Mouse (Mus musculus): Measurements from ENCODE around the gene Neurod4. TPM values are rescaled to one million over a fixed set of nuclear protein-coding genes. Genes with fewer than 3 reads are reported as not detected.

The Neurod4 gene
- total RNA-seq (2012; rRNA removed), result not detected in 2 replicates

DNA sequence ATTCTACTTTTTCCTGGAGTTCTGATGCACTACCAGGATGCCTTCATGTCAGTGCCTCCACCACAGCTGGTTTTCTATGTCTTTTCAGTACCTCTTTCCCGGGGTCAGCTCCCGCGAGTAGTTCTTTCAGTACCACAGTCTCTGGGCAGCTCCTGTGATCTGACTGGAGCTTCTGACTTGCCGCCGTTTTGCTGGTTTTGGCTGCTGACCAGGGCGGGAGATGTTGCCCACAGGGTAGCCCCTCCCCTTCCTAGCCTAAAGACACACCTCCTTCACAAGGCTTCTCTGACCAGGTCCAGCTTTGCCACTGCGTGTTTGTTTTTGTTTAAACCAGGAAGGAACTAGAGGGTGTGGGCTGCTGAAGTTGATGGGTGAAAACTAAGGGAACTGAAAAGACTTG is at the start of gene Neurod4:
Neurod4 (minus strand) TSS at position 175 of the 400 bp plus-strand sequence.
- no peaks in the 10 kb centered on the region for H3K4me1 ChIP-seq (ENCODE audit: control insufficient read depth in 2 of 2, insufficient read depth in 2 of 2, low read length in 2 of 2, poor library complexity in 1 of 2)
- H3K9ac ChIP-seq (ENCODE audit: insufficient read depth, low read depth, low read length, poor library complexity, severe bottlenecking), result no peak within 1 kb of the TSS
- no peaks in the 10 kb centered on the region for H3K9me3 ChIP-seq (ENCODE audit: control insufficient read depth, insufficient read depth, low read depth, low read length)
- H3K36me3 ChIP-seq (ENCODE audit: control insufficient read depth, insufficient read depth, low read length, poor library complexity, severe bottlenecking), result no peaks in the 10 kb centered on the region
- no peak within 1 kb of the TSS for H3K27ac ChIP-seq (ENCODE audit: insufficient read depth, low read depth, low read length, poor library complexity, severe bottlenecking)
- in situ Hi-C loops (cut with MboI; ENCODE audit: low sequenced_read_pairs in 2 of 2, unreplicated experiment in 2 of 2), result no loop called here
- peak; percentile 58 for DNase-seq (ENCODE audit: low read depth, low spot score)
- no peak within 1 kb of the TSS for H3K4me3 ChIP-seq (ENCODE audit: insufficient read depth in 1 of 2, low read depth in 1 of 2, low read length in 2 of 2, poor library complexity in 1 of 2, severe bottlenecking in 1 of 2)
- TF ChIP-seq ZNF384 (IDR thresholded peaks at IDR 0.05; ENCODE audit: low read depth, low read length), result no peak
- no peak for TF ChIP-seq ZC3H11A (IDR thresholded peaks at IDR 0.05; ENCODE audit: borderline replicate concordance, low read depth, low read length)
- no peak for TF ChIP-seq HCFC1 (IDR thresholded peaks at IDR 0.05; ENCODE audit: borderline replicate concordance, insufficient read depth, low read length)
- TF ChIP-seq CHD2 (IDR thresholded peaks at IDR 0.05; ENCODE audit: low read depth, low read length), result no peak
- no peak for TF ChIP-seq MAFK (IDR thresholded peaks at IDR 0.05; ENCODE audit: insufficient read depth, low read depth, low read length)

DNA sequence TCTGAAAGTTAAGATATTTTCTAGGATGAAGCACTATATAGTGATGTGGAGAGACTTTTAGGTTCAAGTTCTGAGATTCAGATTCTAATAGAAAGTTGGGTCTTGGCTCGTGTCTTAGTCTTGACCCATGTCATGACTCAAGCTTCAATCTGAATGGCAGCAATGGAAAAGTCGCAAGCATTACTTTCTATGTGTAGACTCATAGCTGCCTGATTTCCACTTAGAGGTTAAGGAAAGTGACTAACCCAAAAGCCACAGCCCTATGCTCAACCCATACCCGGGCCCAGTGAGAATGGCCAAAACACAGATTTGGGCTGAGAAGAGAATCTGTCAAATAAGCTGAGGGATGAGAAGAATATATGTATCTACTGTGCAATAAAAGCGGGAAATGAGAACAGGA is 44.2 kb upstream of the Neurod4 start:
- TF ChIP-seq CHD2 (IDR thresholded peaks at IDR 0.05; ENCODE audit: low read depth, low read length) (no peak), HCFC1 (IDR thresholded peaks at IDR 0.05; ENCODE audit: borderline replicate concordance, insufficient read depth, low read length) (no peak), ZNF384 (IDR thresholded peaks at IDR 0.05; ENCODE audit: low read depth, low read length) (no peak), MAFK (IDR thresholded peaks at IDR 0.05; ENCODE audit: insufficient read depth, low read depth, low read length) (no peak), ZC3H11A (IDR thresholded peaks at IDR 0.05; ENCODE audit: borderline replicate concordance, low read depth, low read length) (no peak)

DNA sequence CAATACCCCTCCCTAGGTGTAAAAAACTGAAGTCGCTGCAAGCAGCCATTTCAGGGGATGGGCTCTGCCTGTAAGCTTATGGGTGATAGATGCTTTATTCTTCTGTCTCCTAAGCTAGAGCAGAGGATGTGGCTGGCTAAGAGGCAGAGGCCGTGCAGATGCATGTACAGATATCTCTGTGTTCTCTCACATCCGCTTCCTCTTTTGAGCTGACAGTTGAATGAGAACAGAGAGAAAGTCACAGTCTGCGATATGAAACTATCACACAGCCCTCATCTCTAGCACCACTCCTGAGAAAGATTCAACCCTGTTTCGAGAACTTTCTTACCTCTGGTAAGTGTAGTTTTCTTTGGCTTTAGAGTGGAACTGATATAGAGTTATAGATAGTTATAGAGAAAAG is 42.6 kb upstream of the Neurod4 start, which contains the start of gene Tespa1:
Tespa1 (plus strand) TSS at position 234 of the 400 bp plus-strand sequence.
- DNase-seq (ENCODE audit: low read depth, low spot score), result no peak
- in situ Hi-C loops (cut with MboI; ENCODE audit: low sequenced_read_pairs in 2 of 2, unreplicated experiment in 2 of 2), result no loop called here

More for the DNA sequence above, 44.2 kb upstream of the Neurod4 start:
- H3K4me3 ChIP-seq (ENCODE audit: insufficient read depth in 1 of 2, low read depth in 1 of 2, low read length in 2 of 2, poor library complexity in 1 of 2, severe bottlenecking in 1 of 2), result no peak overlapping the region
- in situ Hi-C loops (cut with MboI; ENCODE audit: low sequenced_read_pairs in 2 of 2, unreplicated experiment in 2 of 2), result no loop called here
- no peak overlapping the region for H3K9ac ChIP-seq (ENCODE audit: insufficient read depth, low read depth, low read length, poor library complexity, severe bottlenecking)
- DNase-seq (ENCODE audit: low read depth, low spot score), result no peak
- no peaks in the 10 kb centered on the region for H3K9me3 ChIP-seq (ENCODE audit: control insufficient read depth, insufficient read depth, low read depth, low read length)
- no peaks in the 10 kb centered on the region for H3K36me3 ChIP-seq (ENCODE audit: control insufficient read depth, insufficient read depth, low read length, poor library complexity, severe bottlenecking)
- no peaks in the 10 kb centered on the region for H3K4me1 ChIP-seq (ENCODE audit: control insufficient read depth in 2 of 2, insufficient read depth in 2 of 2, low read length in 2 of 2, poor library complexity in 1 of 2)
- H3K27ac ChIP-seq (ENCODE audit: insufficient read depth, low read depth, low read length, poor library complexity, severe bottlenecking), result no peak overlapping the region

DNA sequence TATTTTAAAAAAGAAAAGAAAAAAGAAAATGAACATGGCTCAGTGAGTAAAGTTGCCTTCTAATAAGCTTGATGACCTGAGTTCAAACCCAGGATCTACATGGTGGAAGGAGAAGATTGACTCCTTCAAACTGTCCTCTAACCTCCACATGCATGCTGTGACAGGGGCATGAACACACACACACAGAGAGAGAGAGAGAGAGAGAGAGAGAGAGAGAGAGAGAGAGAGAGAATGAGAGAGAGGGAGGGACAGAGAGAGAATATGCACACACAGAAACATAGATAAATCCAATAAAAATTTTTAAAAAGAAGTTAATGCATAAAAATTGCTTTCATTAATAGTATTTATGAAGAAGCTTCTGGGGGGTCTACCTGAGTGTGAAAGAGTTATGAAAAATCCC is 42.0 kb upstream of the Neurod4 start:
- in situ Hi-C loops (cut with MboI; ENCODE audit: low sequenced_read_pairs in 2 of 2, unreplicated experiment in 2 of 2), result no loop called here
- no peak overlapping the region for H3K4me3 ChIP-seq (ENCODE audit: insufficient read depth in 1 of 2, low read depth in 1 of 2, low read length in 2 of 2, poor library complexity in 1 of 2, severe bottlenecking in 1 of 2)
- no peaks in the 10 kb centered on the region for H3K4me1 ChIP-seq (ENCODE audit: control insufficient read depth in 2 of 2, insufficient read depth in 2 of 2, low read length in 2 of 2, poor library complexity in 1 of 2)
- no peak overlapping the region for H3K27ac ChIP-seq (ENCODE audit: insufficient read depth, low read depth, low read length, poor library complexity, severe bottlenecking)
- no peaks in the 10 kb centered on the region for H3K9me3 ChIP-seq (ENCODE audit: control insufficient read depth, insufficient read depth, low read depth, low read length)
- TF ChIP-seq MAFK (IDR thresholded peaks at IDR 0.05; ENCODE audit: insufficient read depth, low read depth, low read length) (no peak), HCFC1 (IDR thresholded peaks at IDR 0.05; ENCODE audit: borderline replicate concordance, insufficient read depth, low read length) (no peak), CHD2 (IDR thresholded peaks at IDR 0.05; ENCODE audit: low read depth, low read length) (no peak), ZC3H11A (IDR thresholded peaks at IDR 0.05; ENCODE audit: borderline replicate concordance, low read depth, low read length) (no peak), ZNF384 (IDR thresholded peaks at IDR 0.05; ENCODE audit: low read depth, low read length) (no peak)
- no peak for DNase-seq (ENCODE audit: low read depth, low spot score)
- H3K9ac ChIP-seq (ENCODE audit: insufficient read depth, low read depth, low read length, poor library complexity, severe bottlenecking), result no peak overlapping the region
- H3K36me3 ChIP-seq (ENCODE audit: control insufficient read depth, insufficient read depth, low read length, poor library complexity, severe bottlenecking), result no peaks in the 10 kb centered on the region

More for the DNA sequence above, 42.6 kb upstream of the Neurod4 start, which contains the start of gene Tespa1:
- H3K4me3 ChIP-seq (ENCODE audit: insufficient read depth in 1 of 2, low read depth in 1 of 2, low read length in 2 of 2, poor library complexity in 1 of 2, severe bottlenecking in 1 of 2), result no peak within 1 kb of the TSS
- TF ChIP-seq HCFC1 (IDR thresholded peaks at IDR 0.05; ENCODE audit: borderline replicate concordance, insufficient read depth, low read length) (no peak), ZNF384 (IDR thresholded peaks at IDR 0.05; ENCODE audit: low read depth, low read length) (no peak), CHD2 (IDR thresholded peaks at IDR 0.05; ENCODE audit: low read depth, low read length) (no peak), ZC3H11A (IDR thresholded peaks at IDR 0.05; ENCODE audit: borderline replicate concordance, low read depth, low read length) (no peak), MAFK (IDR thresholded peaks at IDR 0.05; ENCODE audit: insufficient read depth, low read depth, low read length) (no peak)
- no peaks in the 10 kb centered on the region for H3K4me1 ChIP-seq (ENCODE audit: control insufficient read depth in 2 of 2, insufficient read depth in 2 of 2, low read length in 2 of 2, poor library complexity in 1 of 2)
- no peak within 1 kb of the TSS for H3K27ac ChIP-seq (ENCODE audit: insufficient read depth, low read depth, low read length, poor library complexity, severe bottlenecking)
- H3K9ac ChIP-seq (ENCODE audit: insufficient read depth, low read depth, low read length, poor library complexity, severe bottlenecking), result no peak within 1 kb of the TSS
- H3K36me3 ChIP-seq (ENCODE audit: control insufficient read depth, insufficient read depth, low read length, poor library complexity, severe bottlenecking), result no peaks in the 10 kb centered on the region
- no peaks in the 10 kb centered on the region for H3K9me3 ChIP-seq (ENCODE audit: control insufficient read depth, insufficient read depth, low read depth, low read length)

Data from ES-E14 (cell line).